Mouse (Mus musculus): ENCODE data around the gene Tmem8.

- TF ChIP-seq CTCF (IDR thresholded peaks at IDR 0.05; ENCODE audit: low read depth, low read length): peak; percentile 84
- peak; percentile 87 for TF ChIP-seq POLR2A (IDR thresholded peaks at IDR 0.05; ENCODE audit: extremely low read depth, insufficient read depth, low read length)
These were observed 23.0 kb upstream of the Tmem8 start, which contains the start of gene Decr2 for GRCm38 (mm10) chr17:26089905-26090632.
